Mouse (Mus musculus) embryonic facial prominence, embryonic 10.5 days (tissue): ENCODE data around the gene Cryaa. TPM values are rescaled to one million over a fixed set of nuclear protein-coding genes. Genes with fewer than 3 reads are reported as not detected.
A peak's percentile ranks its signal among the peaks of the same experiment; 100 is the strongest.

Experiments used
- DNase-seq: peaks from one replicate; pipeline ENCODE4 v3.0.0-alpha.2; 2017; ENCODE audit warnings: low spot score
- H3K27ac ChIP-seq: fragments of 300-500 bp; sonication (generic); replicated peaks from 2 replicates; pipeline ENCODE4 v1.5.1; 2016; ENCODE audit warnings: mild to moderate bottlenecking
- H3K27me3 ChIP-seq: fragments of 300-500 bp; sonication (generic); replicated peaks from 2 replicates; pipeline ENCODE4 v1.6.1; 2016; ENCODE audit warnings: low read depth, mild to moderate bottlenecking; ENCODE audit not compliant: poor library complexity, severe bottlenecking
- H3K36me3 ChIP-seq: fragments of 300-500 bp; sonication (generic); replicated peaks from 2 replicates; pipeline ENCODE4 v1.6.1; 2016; ENCODE audit warnings: mild to moderate bottlenecking, moderate library complexity
- H3K4me1 ChIP-seq: fragments of 300-500 bp; sonication (generic); 2 replicates; pipeline ENCODE4 v1.6.1; 2016
- H3K4me3 ChIP-seq: fragments of 300-500 bp; sonication (generic); 2 replicates; pipeline ENCODE4 v1.5.1; 2016; ENCODE audit warnings: mild to moderate bottlenecking, moderate library complexity
- H3K9me3 ChIP-seq: fragments of 300-500 bp; sonication (generic); 2 replicates; pipeline ENCODE4 v1.6.1; 2016; ENCODE audit warnings: mild to moderate bottlenecking
- WGBS: fragments of 180-500 bp; shearing (Covaris S2); methylation state at CpG from one replicate; pipeline ENCODE4 v1.1.7; 2016; 5-methylcytosine and 5-hydroxymethylcytosine counted together
- polyA plus RNA-seq: library from polyadenylated mRNA; unstranded; fragments of >200 nt; fragmentation: Nextera tagmentation; extraction: Ambion mirVana; gene quantifications from 2 replicates; pipeline ENCODE4 v1.2.1, GENCODE M21; 2016

Gene Cryaa
- polyA plus RNA-seq, 1 experiment from 2014 or later, result 0.77 TPM

DNA sequence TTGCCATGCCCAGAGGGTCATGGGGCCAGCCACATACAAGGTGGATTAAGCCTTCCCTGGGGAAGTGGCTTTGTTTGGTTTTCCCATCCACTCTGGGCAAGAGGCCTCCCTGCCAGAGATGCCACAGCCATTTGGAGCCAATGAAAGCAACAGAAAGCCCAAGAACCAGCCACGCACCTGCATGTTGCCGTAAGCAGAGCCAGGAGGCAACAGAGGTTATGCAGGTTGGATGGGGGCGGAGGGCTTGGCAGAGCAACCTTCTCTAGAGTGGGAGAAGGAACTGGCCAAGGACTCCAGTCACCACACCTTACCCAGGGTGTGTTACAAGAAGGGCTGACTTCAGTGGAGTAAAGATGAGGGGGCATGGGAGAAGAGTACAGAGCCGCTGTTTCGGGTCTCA is 48.6 kb downstream of the Cryaa start:
- peaks cover 42% of the 10 kb centered on the region for H3K4me1 ChIP-seq
- no peaks in the 10 kb centered on the region for H3K36me3 ChIP-seq
- DNase-seq, result no peak
- H3K4me3 ChIP-seq, result no peak overlapping the region
- WGBS, result 91% methylated on average over 5 of the region's 5 CpGs
- H3K27me3 ChIP-seq, result 0 out of 2 replicates have a peak, but pooled peaks cover 6% of the 10 kb centered on the region
- no peak overlapping the region for H3K27ac ChIP-seq
- H3K9me3 ChIP-seq, result no peaks in the 10 kb centered on the region

DNA sequence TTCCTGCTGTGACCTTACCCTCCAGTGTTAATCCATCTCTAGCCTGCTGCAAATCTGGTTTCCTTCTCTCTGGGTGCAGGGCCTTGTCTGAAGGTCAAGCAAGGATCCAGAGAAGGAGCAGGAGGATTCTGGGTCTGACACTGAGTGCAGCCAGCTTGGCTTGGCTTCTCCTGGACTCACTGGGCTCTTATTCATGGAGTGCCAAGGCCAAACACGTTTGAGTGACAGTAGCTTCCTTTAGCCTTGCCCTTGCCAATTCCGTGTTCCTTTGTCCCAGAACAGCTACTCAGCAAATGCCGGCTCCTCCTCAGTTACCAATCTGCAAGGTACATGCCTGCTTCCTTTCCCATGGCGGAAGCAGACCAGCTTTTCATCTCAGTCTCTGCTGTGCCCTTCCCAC is 49.6 kb downstream of the Cryaa start:
- Histone ChIP-seq H3K27ac (0 out of 2 replicates have a peak overlapping the region, but pooled peaks have one; percentile 19), H3K27me3 (0 out of 2 replicates have a peak, but pooled peaks cover 6% of the 10 kb centered on the region), H3K9me3 (no peaks in the 10 kb centered on the region), H3K36me3 (no peaks in the 10 kb centered on the region), H3K4me3 (no peak overlapping the region), H3K4me1 (peaks cover 49% of the 10 kb centered on the region)
- WGBS, result 64% methylated on average over 4 of the region's 4 CpGs
- DNase-seq, result no peak

DNA sequence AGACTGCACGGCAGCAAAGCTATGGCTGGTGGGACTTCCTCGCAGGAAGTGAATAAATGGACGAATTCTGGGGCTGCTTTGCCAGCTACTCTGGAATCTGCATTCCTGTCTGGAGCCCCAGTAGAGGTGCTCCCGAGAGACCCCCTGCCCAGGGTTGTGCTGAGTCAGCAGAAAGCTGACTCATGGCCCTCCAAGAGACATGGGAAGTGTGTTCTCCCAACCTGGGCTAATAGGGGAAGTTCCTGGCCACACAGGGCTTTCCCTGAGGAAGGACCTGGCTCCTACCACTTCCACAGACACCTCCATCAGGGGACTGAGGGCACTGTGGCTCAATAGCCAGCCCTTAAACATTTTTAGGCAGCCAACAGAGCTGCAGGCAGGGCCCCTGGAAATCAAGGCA is 50.4 kb downstream of the Cryaa start:
- H3K9me3 ChIP-seq, result no peaks in the 10 kb centered on the region
- H3K27ac ChIP-seq, result peak overlapping the region; percentile 19
- 63% methylated on average over 4 of the region's 4 CpGs for WGBS
- H3K36me3 ChIP-seq, result no peaks in the 10 kb centered on the region
- H3K4me3 ChIP-seq, result no peak overlapping the region
- no peak for DNase-seq
- peaks cover 49% of the 10 kb centered on the region for H3K4me1 ChIP-seq
- 0 out of 2 replicates have a peak, but pooled peaks cover 6% of the 10 kb centered on the region for H3K27me3 ChIP-seq

DNA sequence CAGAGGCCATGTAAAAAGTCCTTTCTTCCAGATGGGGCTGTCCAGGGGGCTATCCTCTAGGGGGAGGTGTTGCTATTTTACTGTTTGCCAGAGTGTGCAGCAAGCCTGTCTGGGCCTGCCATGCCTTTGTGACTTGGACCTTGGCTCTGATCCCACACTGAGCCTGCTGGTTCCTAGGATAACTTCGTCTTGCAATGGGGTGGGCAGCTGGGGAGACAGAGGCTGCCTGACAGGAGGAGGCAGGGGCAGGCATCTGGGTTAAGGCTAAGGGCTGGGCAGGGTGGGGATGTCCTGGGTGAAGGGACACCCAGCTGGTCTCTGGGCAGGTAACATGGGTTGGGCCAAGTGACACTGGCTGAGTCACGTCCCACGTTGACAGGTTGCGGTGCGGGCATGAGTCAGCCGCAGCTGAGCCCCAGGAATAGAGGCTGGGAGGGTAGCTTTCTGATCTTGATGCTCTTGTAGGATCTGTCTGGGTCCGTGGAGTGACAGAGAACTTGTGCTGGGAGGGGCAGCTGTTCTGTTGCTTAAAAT is 51.4 kb downstream of the Cryaa start:
- H3K27ac ChIP-seq, result peak overlapping the region; percentile 19
- no peaks in the 10 kb centered on the region for H3K9me3 ChIP-seq
- no peak overlapping the region for H3K4me3 ChIP-seq
- 83% methylated on average over 7 of the region's 7 CpGs for WGBS
- peaks cover 48% of the 10 kb centered on the region for H3K4me1 ChIP-seq
- peak; percentile 30 for DNase-seq
- 0 out of 2 replicates have a peak, but pooled peaks cover 6% of the 10 kb centered on the region for H3K27me3 ChIP-seq
- H3K36me3 ChIP-seq, result no peaks in the 10 kb centered on the region

DNA sequence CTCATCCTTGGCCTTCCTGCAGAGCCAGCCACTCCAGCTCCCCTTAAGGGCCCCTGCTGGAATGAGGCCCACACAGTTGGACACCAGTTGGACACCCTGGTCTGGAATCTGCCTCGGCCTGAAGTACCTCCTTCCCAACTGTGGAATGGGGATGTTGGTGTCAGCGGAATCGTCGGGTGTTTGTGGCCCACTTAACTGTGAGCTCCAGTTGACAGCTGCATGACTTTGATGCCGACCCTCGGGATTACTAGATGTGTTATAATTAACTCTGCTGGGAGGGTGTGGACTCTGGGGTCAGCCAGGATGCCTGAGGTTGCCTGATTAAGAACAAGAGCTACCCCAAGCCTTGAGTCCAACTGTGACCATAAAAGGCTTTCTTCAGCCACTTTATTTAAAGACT is 53.4 kb downstream of the Cryaa start:
- Histone ChIP-seq H3K27ac (peak overlapping the region; percentile 49; the same call in 1 of the 2 replicates), H3K4me1 (peaks cover 40% of the 10 kb centered on the region), H3K4me3 (no peak overlapping the region), H3K36me3 (no peaks in the 10 kb centered on the region), H3K9me3 (no peaks in the 10 kb centered on the region), H3K27me3 (no peaks in the 10 kb centered on the region)
- WGBS, result 54% methylated on average over 6 of the region's 6 CpGs
- DNase-seq, result no peak

Other genes with a start within 250 kb of the Cryaa start
- 67.7 and 73.5 TPM in 2 replicates for gene Wdr4, start 157.8 kb upstream of the Cryaa start, polyA plus RNA-seq
- gene Ndufv3, start 157.7 kb upstream of the Cryaa start, polyA plus RNA-seq, result 242 and 244 TPM in 2 replicates
- 22.9 and 25.1 TPM in 2 replicates for gene Pknox1, start 113.1 kb upstream of the Cryaa start, polyA plus RNA-seq
- gene Cbs, start 40.6 kb upstream of the Cryaa start, polyA plus RNA-seq, result 2.5 and 2.8 TPM in 2 replicates
- gene U2af1, start 18.9 kb upstream of the Cryaa start, polyA plus RNA-seq, result 464 and 498 TPM in 2 replicates
- gene Sik1, start 178.0 kb downstream of the Cryaa start, polyA plus RNA-seq, result 12.7 and 15.5 TPM in 2 replicates